Mouse (Mus musculus) left cerebral cortex, postnatal 10 days (tissue): ENCODE results near the gene Mapk8ip2. TPM values are rescaled to one million over a fixed set of nuclear protein-coding genes. Genes with fewer than 3 reads are reported as not detected.

ENCODE experiments used
- DNase-seq, 2 experiments: peaks; one replicate each; pipeline ENCODE4 v3.0.0; 2021 to 2022; ENCODE audit warnings: low spot score in 2 of 2, mixed read lengths in 1 of 2; ENCODE audit errors: extremely low spot score in 1 of 2
- intact Hi-C: fragments of 180-260 bp; cut with DNase I; formaldehyde crosslinking; loops from one replicate; pipeline ENCODE4 v1.15.1; 2025
- total RNA-seq, 2 experiments: library from RNA; stranded (reverse); gene quantifications; 2 replicates each; pipeline ENCODE4 v1.2.3; 2021

The Mapk8ip2 gene
- total RNA-seq, 2 experiments from 2014 or later = 189 to 195 TPM

- DNase-seq = peak; percentile 92 to 98
- intact Hi-C loops = no loop called here
These were observed 22.1 kb downstream of the Mapk8ip2 start for GRCm38 (mm10) chr15:89475611-89476474.

GRCm38 (mm10) chr15:89476475-89476815 lies 22.7 kb downstream of the Mapk8ip2 start:
- no peak for DNase-seq
- intact Hi-C loops = no loop called here

GRCm38 (mm10) chr15:89477091-89477491 lies 23.4 kb downstream of the Mapk8ip2 start, which contains the start of gene Arsa:
Arsa (minus strand) TSS chr15:89477425.
- DNase-seq = peak in 1 of 2 experiments; percentile 57
- intact Hi-C loops = no loop called here

- intact Hi-C loops = no loop called here
- DNase-seq = no peak
These were observed 24.1 kb downstream of the Mapk8ip2 start for GRCm38 (mm10) chr15:89477806-89478205.

- no peak for DNase-seq
- intact Hi-C loops = no loop called here
These were observed 24.9 kb downstream of the Mapk8ip2 start for GRCm38 (mm10) chr15:89478622-89479021.

- intact Hi-C loops = no loop called here
- DNase-seq = peak in 1 of 2 experiments; percentile 39
These were observed 26.9 kb downstream of the Mapk8ip2 start for GRCm38 (mm10) chr15:89480584-89480983.

GRCm38 (mm10) chr15:89488182-89488581 lies 34.5 kb downstream of the Mapk8ip2 start:
- no peak for DNase-seq
- intact Hi-C loops = no loop called here

GRCm38 (mm10) chr15:89488611-89489117 lies 35.0 kb downstream of the Mapk8ip2 start:
- intact Hi-C loops = no loop called here
- no peak for DNase-seq

GRCm38 (mm10) chr15:89494970-89495369 lies 41.3 kb downstream of the Mapk8ip2 start:
- intact Hi-C loops = no loop called here
- DNase-seq = no peak

GRCm38 (mm10) chr15:89496131-89496530 lies 42.4 kb downstream of the Mapk8ip2 start:
- no peak for DNase-seq
- intact Hi-C loops = no loop called here

- intact Hi-C loops = no loop called here
- DNase-seq = no peak
These were observed 43.1 kb downstream of the Mapk8ip2 start for GRCm38 (mm10) chr15:89496841-89497240.

GRCm38 (mm10) chr15:89497391-89498048 lies 43.8 kb downstream of the Mapk8ip2 start:
- intact Hi-C loops = no loop called here
- peak in 1 of 2 experiments; percentile 74 for DNase-seq

- peak; percentile 73 to 90 for DNase-seq
- intact Hi-C loops = no loop called here
These were observed 44.6 kb downstream of the Mapk8ip2 start for GRCm38 (mm10) chr15:89498049-89498960.

- intact Hi-C loops = no loop called here
- peak in 1 of 2 experiments; percentile 81 for DNase-seq
These were observed 45.4 kb downstream of the Mapk8ip2 start, which contains the start of gene Shank3 for GRCm38 (mm10) chr15:89498961-89499688. Shank3 (plus strand) TSS chr15:89499623.

GRCm38 (mm10) chr15:89499784-89500220 lies 46.1 kb downstream of the Mapk8ip2 start:
- intact Hi-C loops = no loop called here
- DNase-seq = peak; percentile 46 to 85

GRCm38 (mm10) chr15:89500221-89500791 lies 46.6 kb downstream of the Mapk8ip2 start:
- intact Hi-C loops = no loop called here
- peak in 1 of 2 experiments; percentile 50 for DNase-seq

- intact Hi-C loops = no loop called here
- no peak for DNase-seq
These were observed 47.6 kb downstream of the Mapk8ip2 start for GRCm38 (mm10) chr15:89501321-89501720.

GRCm38 (mm10) chr15:89504838-89505237 lies 51.1 kb downstream of the Mapk8ip2 start:
- intact Hi-C loops = no loop called here

More at GRCm38 (mm10) chr15:89504838-89505237, 51.1 kb downstream of the Mapk8ip2 start:
- no peak for DNase-seq
